Mouse (Mus musculus): ENCODE data around the gene Srrm4.

- no peak for TF ChIP-seq POLR2A (IDR thresholded peaks at IDR 0.05; ENCODE audit: control insufficient read depth, low read depth, low read length)
- no peak for TF ChIP-seq CTCF (IDR thresholded peaks at IDR 0.05; ENCODE audit: control insufficient read depth, insufficient read depth, insufficient replicate concordance, low read depth, low read length)
These were observed 98.9 kb downstream of the Srrm4 start for GRCm38 (mm10) chr5:116492726-116493125.

Data from testis, adult 2 months (tissue).